Comparison of ENCODE assay signal across 38 mouse cellular contexts in the genomic region with DNA sequence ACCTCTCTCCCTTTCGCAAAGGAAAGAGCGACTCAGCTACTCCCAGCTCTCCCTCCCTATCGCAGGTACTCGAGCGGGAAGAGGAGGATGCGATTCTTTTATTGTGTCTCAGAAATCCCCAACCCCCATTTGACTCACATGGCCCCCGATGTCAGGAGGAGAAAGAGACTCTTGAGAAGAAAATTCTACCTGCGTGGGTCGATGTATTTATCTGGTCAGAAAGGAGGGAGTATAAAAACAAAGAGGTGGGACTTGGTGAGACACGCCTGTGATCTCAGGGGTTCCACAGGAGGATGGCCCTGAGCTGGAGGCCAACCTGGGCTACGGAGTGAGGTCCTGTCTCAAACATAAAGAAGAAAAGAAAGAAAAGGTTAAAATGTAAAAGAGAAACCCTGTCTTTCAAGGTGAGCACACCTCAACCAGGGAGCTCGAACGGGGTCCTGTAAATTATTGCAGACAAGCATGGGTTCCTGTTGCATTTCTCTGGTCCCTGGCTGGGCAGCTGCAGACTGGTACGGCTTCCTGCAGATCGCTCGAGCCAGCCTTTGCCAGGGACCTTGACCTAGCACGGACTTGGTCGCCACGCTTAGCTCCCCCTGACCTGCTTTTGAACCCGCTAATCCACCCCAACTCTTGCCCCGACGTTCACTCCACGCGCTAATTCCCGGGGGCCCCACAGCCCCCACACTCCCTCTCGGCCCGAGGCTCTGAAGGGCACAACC. TPM values are rescaled to one million over a fixed set of nuclear protein-coding genes. Genes with fewer than 3 reads are reported as not detected.
A peak's percentile ranks its signal among the peaks of the same experiment; 100 is the strongest.
DNase-seq lines count a peak whose midpoint lies in the region; ATAC-seq lines count a peak whose summit lies in the region.
"Had no signal": no experiment of that assay in that cellular context is flagged by ENCODE, and none has a peak within 500 bp of the region (broad histone marks: within the 10 kb centered on the region; RNA-seq: fewer than 3 reads in every experiment).

No protein-coding gene starts in this region.

- H3K9me3 ChIP-seq in hindbrain, embryonic 10.5 days: no peaks in the 10 kb centered on the region
- H3K9me3 ChIP-seq in hindbrain, embryonic 14.5 days (ENCODE audit: control insufficient read depth, low read length): no peaks in the 10 kb centered on the region
- no peaks in the 10 kb centered on the region for H3K9me3 ChIP-seq in limb, embryonic 10.5 days (replicated peaks)
- H3K9me3 ChIP-seq: liver, embryonic 15.5 days; midbrain, embryonic 12.5 days had no signal

- no peak overlapping the region for H3K9ac ChIP-seq in hindbrain, embryonic 14.5 days
- H3K9ac ChIP-seq: liver, embryonic 15.5 days; lung, embryonic 14.5 days; midbrain, embryonic 12.5 days had no signal

- peak; percentile 35 for DNase-seq in hindbrain, embryonic 10.5 days (ENCODE audit: low spot score)
- no peak for DNase-seq in hindbrain, embryonic 14.5 days (ENCODE audit: low spot score)
- DNase-seq in retina, adult 2 months (ENCODE audit: low read depth, low spot score): peak; percentile 80
- no peak for DNase-seq in retina, embryonic 14.5 days (ENCODE audit: low spot score)
- peak; percentile 60 for DNase-seq in limb, embryonic 10.5 days (ENCODE audit: low spot score)
- DNase-seq in layer of hippocampus, adult 18-20 months (ENCODE audit: low spot score in 2 of 2): no peak
- DNase-seq: adrenal gland, adult 2 months; cerebellum, adult 8-10 months; gastrocnemius, postnatal 36 days; heart, adult 18-20 months; heart, postnatal 36 days; kidney, postnatal 25 days; left cerebral cortex, postnatal 4 days; lung, postnatal 14 days; thymus, postnatal 4 days had no signal

- no peak overlapping the region for H3K27ac ChIP-seq in hindbrain, embryonic 10.5 days
- H3K27ac ChIP-seq in hindbrain, embryonic 14.5 days: no peak overlapping the region
- 0 out of 2 replicates have a peak overlapping the region, but pooled peaks have one; percentile 14 for H3K27ac ChIP-seq in limb, embryonic 10.5 days
- H3K27ac ChIP-seq: layer of hippocampus, adult 2 months; liver, embryonic 15.5 days; midbrain, embryonic 12.5 days had no signal

- H3K4me3 ChIP-seq in hindbrain, embryonic 10.5 days: no peak overlapping the region
- H3K4me3 ChIP-seq in hindbrain, embryonic 14.5 days (replicated peaks; ENCODE audit: low read length): no peak overlapping the region
- peak overlapping the region; percentile 36; the same call in 1 of the 2 replicates for H3K4me3 ChIP-seq in limb, embryonic 10.5 days
- H3K4me3 ChIP-seq: layer of hippocampus, adult 2 months; liver, embryonic 15.5 days had no signal

- no peak for ATAC-seq in hindbrain, embryonic 14.5 days (ENCODE audit: low FRiP score)
- ATAC-seq in megakaryocyte progenitor cell, adult 5-6 weeks (replicated peaks; ENCODE audit: poor library complexity): no peak
- ATAC-seq: activated CD4-positive, CD25-positive, alpha-beta regulatory T cell, adult 4 months; forebrain, embryonic 14.5 days; hindbrain, embryonic 16.5 days; intestine, postnatal 0 days had no signal

- no peak overlapping the region for H3K4me2 ChIP-seq in hindbrain, embryonic 14.5 days (replicated peaks)
- H3K4me2 ChIP-seq: liver, embryonic 15.5 days; lung, embryonic 14.5 days had no signal

- H3K27me3 ChIP-seq in hindbrain, embryonic 10.5 days (ENCODE audit: insufficient read depth, poor library complexity, severe bottlenecking): peaks cover 100% of the 10 kb centered on the region
- peaks cover 93% of the 10 kb centered on the region for H3K27me3 ChIP-seq in hindbrain, embryonic 14.5 days (ENCODE audit: control insufficient read depth, insufficient read depth, low read length)
- H3K27me3 ChIP-seq in limb, embryonic 10.5 days (ENCODE audit: low read depth, poor library complexity, severe bottlenecking): peaks cover 100% of the 10 kb centered on the region

- H3K4me1 ChIP-seq in hindbrain, embryonic 10.5 days (replicated peaks): peaks cover 7% of the 10 kb centered on the region; the same call in 1 of the 2 replicates
- H3K4me1 ChIP-seq in hindbrain, embryonic 14.5 days (replicated peaks; ENCODE audit: control insufficient read depth, insufficient read depth, low read length): no peaks in the 10 kb centered on the region
- peaks cover 44% of the 10 kb centered on the region for H3K4me1 ChIP-seq in limb, embryonic 10.5 days
- H3K4me1 ChIP-seq: liver, embryonic 15.5 days; midbrain, embryonic 12.5 days had no signal

- no peaks in the 10 kb centered on the region for H3K36me3 ChIP-seq in hindbrain, embryonic 10.5 days
- no peaks in the 10 kb centered on the region for H3K36me3 ChIP-seq in hindbrain, embryonic 14.5 days (replicated peaks; ENCODE audit: control insufficient read depth, insufficient read depth)
- no peaks in the 10 kb centered on the region for H3K36me3 ChIP-seq in limb, embryonic 10.5 days
- H3K36me3 ChIP-seq: liver, embryonic 15.5 days; midbrain, embryonic 12.5 days had no signal

- under 1% methylated on average over 27 of the region's 27 CpGs for WGBS in hindbrain, embryonic 10.5 days
- under 1% methylated on average over 27 of the region's 27 CpGs for WGBS in hindbrain, embryonic 14.5 days
- whole genome bisulfite sequencing in limb, embryonic 10.5 days: under 1% methylated on average over 27 of the region's 27 CpGs

RNA-seq across cellular contexts. Expression of a gene that starts 7.9 kb away (rescaled TPM):
- polyA plus RNA-seq in hindbrain, embryonic 10.5 days (2016; fragmentation: Nextera tagmentation; extraction: Ambion mirVana): 0.60 and 0.86 TPM in 2 replicates
- polyA plus RNA-seq in hindbrain, embryonic 14.5 days (2014; fragmentation: Nextera tagmentation; extraction: Ambion mirVana): not detected in 2 replicates
- 6.3 and 10.7 TPM in 2 replicates for polyA plus RNA-seq in limb, embryonic 10.5 days (2016; fragmentation: Nextera tagmentation; extraction: Ambion mirVana)
- not detected for total RNA-seq in layer of hippocampus, adult 18-20 months (2021)
- total RNA-seq in megakaryocyte progenitor cell, adult 5-6 weeks (2015): not detected in 2 replicates
- not detected in 2 replicates for total RNA-seq in megakaryocyte progenitor cell, adult 5-6 weeks (2017)
- total RNA-seq: adrenal gland, adult 2 months; gastrocnemius, adult 18-20 months; gastrocnemius, postnatal 36 days; heart, adult 18-20 months; heart, postnatal 36 days; layer of hippocampus, adult 2 months; layer of hippocampus, postnatal 25 days; left cerebral cortex, adult 8-10 months; left cerebral cortex, postnatal 4 days; liver, adult 2 months; monocyte, adult 5-6 weeks; neutrophil, adult 5-6 weeks had no signal
- polyA plus RNA-seq: adrenal gland, adult 2 months; forebrain, embryonic 14.5 days; frontal cortex, adult 2 months; heart, embryonic 11.5 days; heart, embryonic 16.5 days; hindbrain, embryonic 16.5 days; intestine, postnatal 0 days; kidney, embryonic 14.5 days; liver, adult 2 months; liver, embryonic 15.5 days; lung, embryonic 14.5 days; stomach, embryonic 14.5 days; thymus, postnatal 0 days had no signal

RNA-seq across cellular contexts. Expression of a gene that starts 25.5 kb away (rescaled TPM):
- not detected in 2 replicates for polyA plus RNA-seq in hindbrain, embryonic 10.5 days (2016; fragmentation: Nextera tagmentation; extraction: Ambion mirVana)
- not detected in 2 replicates for polyA plus RNA-seq in hindbrain, embryonic 14.5 days (2014; fragmentation: Nextera tagmentation; extraction: Ambion mirVana)
- not detected in 2 replicates for polyA plus RNA-seq in limb, embryonic 10.5 days (2016; fragmentation: Nextera tagmentation; extraction: Ambion mirVana)
- total RNA-seq in layer of hippocampus, adult 18-20 months (2021): not detected
- total RNA-seq in megakaryocyte progenitor cell, adult 5-6 weeks (2015): not detected in 2 replicates
- not detected in 2 replicates for total RNA-seq in megakaryocyte progenitor cell, adult 5-6 weeks (2017)
- total RNA-seq: adrenal gland, adult 2 months; gastrocnemius, adult 18-20 months; layer of hippocampus, adult 2 months; layer of hippocampus, postnatal 25 days; left cerebral cortex, postnatal 4 days; monocyte, adult 5-6 weeks; neutrophil, adult 5-6 weeks had no signal
- polyA plus RNA-seq: activated CD4-positive, CD25-positive, alpha-beta regulatory T cell, adult 4 months; embryonic facial prominence, embryonic 11.5 days; forebrain, embryonic 14.5 days; heart, embryonic 11.5 days; hindbrain, embryonic 16.5 days; intestine, postnatal 0 days; kidney, embryonic 14.5 days; lung, embryonic 14.5 days; midbrain, embryonic 12.5 days; stomach, embryonic 14.5 days; testis, adult 2 months had no signal

RNA-seq across cellular contexts. Expression of a gene that starts 39.6 kb away (rescaled TPM):
- polyA plus RNA-seq in hindbrain, embryonic 10.5 days (2016; fragmentation: Nextera tagmentation; extraction: Ambion mirVana): not detected in 2 replicates
- not detected in 2 replicates for polyA plus RNA-seq in hindbrain, embryonic 14.5 days (2014; fragmentation: Nextera tagmentation; extraction: Ambion mirVana)
- polyA plus RNA-seq in limb, embryonic 10.5 days (2016; fragmentation: Nextera tagmentation; extraction: Ambion mirVana): not detected in 2 replicates
- under 1 TPM; 0.20 to 0.37 TPM for total RNA-seq in layer of hippocampus, adult 18-20 months (2021)
- total RNA-seq in megakaryocyte progenitor cell, adult 5-6 weeks (2015): not detected in 2 replicates
- not detected in 2 replicates for total RNA-seq in megakaryocyte progenitor cell, adult 5-6 weeks (2017)
- total RNA-seq: adrenal gland, adult 2 months; gastrocnemius, adult 18-20 months; gastrocnemius, postnatal 36 days; heart, postnatal 36 days; left cerebral cortex, adult 8-10 months; liver, adult 2 months; monocyte, adult 5-6 weeks; neutrophil, adult 5-6 weeks had no signal
- polyA plus RNA-seq: activated CD4-positive, CD25-positive, alpha-beta regulatory T cell, adult 4 months; adrenal gland, adult 2 months; forebrain, embryonic 14.5 days; heart, embryonic 11.5 days; hindbrain, embryonic 16.5 days; intestine, postnatal 0 days; liver, adult 2 months; liver, embryonic 15.5 days; lung, embryonic 14.5 days; midbrain, embryonic 12.5 days had no signal

RNA-seq across cellular contexts. Expression of a gene that starts 47.2 kb away (rescaled TPM):
- 0.10 TPM in 1 of 2 replicates, not detected in the other for polyA plus RNA-seq in hindbrain, embryonic 10.5 days (2016; fragmentation: Nextera tagmentation; extraction: Ambion mirVana)
- polyA plus RNA-seq in hindbrain, embryonic 14.5 days (2014; fragmentation: Nextera tagmentation; extraction: Ambion mirVana): not detected in 2 replicates
- not detected in 2 replicates for polyA plus RNA-seq in limb, embryonic 10.5 days (2016; fragmentation: Nextera tagmentation; extraction: Ambion mirVana)
- not detected for total RNA-seq in layer of hippocampus, adult 18-20 months (2021)
- total RNA-seq in megakaryocyte progenitor cell, adult 5-6 weeks (2015): not detected in 2 replicates
- total RNA-seq in megakaryocyte progenitor cell, adult 5-6 weeks (2017): not detected in 2 replicates
- total RNA-seq: gastrocnemius, adult 18-20 months; gastrocnemius, postnatal 36 days; heart, postnatal 36 days; layer of hippocampus, adult 2 months; layer of hippocampus, postnatal 25 days; left cerebral cortex, adult 8-10 months; monocyte, adult 5-6 weeks; neutrophil, adult 5-6 weeks had no signal
- polyA plus RNA-seq: activated CD4-positive, CD25-positive, alpha-beta regulatory T cell, adult 4 months; adrenal gland, adult 2 months; embryonic facial prominence, embryonic 11.5 days; forebrain, embryonic 14.5 days; frontal cortex, adult 2 months; hindbrain, embryonic 16.5 days; kidney, embryonic 14.5 days; lung, embryonic 14.5 days; midbrain, embryonic 12.5 days; stomach, embryonic 14.5 days had no signal

RNA-seq across cellular contexts. Expression of a gene that starts 59.3 kb away (rescaled TPM):
- polyA plus RNA-seq in hindbrain, embryonic 10.5 days (2016; fragmentation: Nextera tagmentation; extraction: Ambion mirVana): 0.12 TPM in 1 of 2 replicates, not detected in the other
- polyA plus RNA-seq in hindbrain, embryonic 14.5 days (2014; fragmentation: Nextera tagmentation; extraction: Ambion mirVana): not detected in 2 replicates
- 0.16 and 0.28 TPM in 2 replicates for polyA plus RNA-seq in limb, embryonic 10.5 days (2016; fragmentation: Nextera tagmentation; extraction: Ambion mirVana)
- total RNA-seq in layer of hippocampus, adult 18-20 months (2021): not detected
- not detected in 2 replicates for total RNA-seq in megakaryocyte progenitor cell, adult 5-6 weeks (2015)
- not detected in 2 replicates for total RNA-seq in megakaryocyte progenitor cell, adult 5-6 weeks (2017)
- total RNA-seq: adrenal gland, adult 2 months; gastrocnemius, adult 18-20 months; gastrocnemius, postnatal 36 days; heart, adult 18-20 months; heart, postnatal 36 days; layer of hippocampus, adult 2 months; layer of hippocampus, postnatal 25 days; left cerebral cortex, adult 8-10 months; left cerebral cortex, postnatal 4 days; liver, adult 2 months; monocyte, adult 5-6 weeks; neutrophil, adult 5-6 weeks had no signal
- polyA plus RNA-seq: activated CD4-positive, CD25-positive, alpha-beta regulatory T cell, adult 4 months; adrenal gland, adult 2 months; embryonic facial prominence, embryonic 11.5 days; forebrain, embryonic 14.5 days; frontal cortex, adult 2 months; heart, embryonic 11.5 days; heart, embryonic 16.5 days; hindbrain, embryonic 16.5 days; intestine, postnatal 0 days; liver, adult 2 months; liver, embryonic 15.5 days; midbrain, embryonic 12.5 days; stomach, embryonic 14.5 days; thymus, postnatal 0 days had no signal

Comparison
In these comparisons a context has a peak if more than half of its experiments do, and no peak if none do; other contexts are left out.
1. DNase-seq: peak in hindbrain, embryonic 10.5 days (single experiment), retina, adult 2 months (single experiment) and limb, embryonic 10.5 days (single experiment); none in hindbrain, embryonic 14.5 days (single experiment), retina, embryonic 14.5 days (single experiment) and layer of hippocampus, adult 18-20 months (0 of 2).